Mouse (Mus musculus) lung, postnatal 0 days (tissue): ENCODE results near the gene Nap1l4.

ENCODE experiments used
- CTCF ChIP-seq: IDR thresholded peaks from 2 replicates; pipeline ENCODE4 v1.5.1; 2016; ENCODE audit warnings: antibody characterized with exemption, mild to moderate bottlenecking
- EP300 ChIP-seq: IDR thresholded peaks from 2 replicates; pipeline ENCODE4 v1.6.1; 2016; ENCODE audit warnings: antibody characterized with exemption, mild to moderate bottlenecking, control low read depth

DNA sequence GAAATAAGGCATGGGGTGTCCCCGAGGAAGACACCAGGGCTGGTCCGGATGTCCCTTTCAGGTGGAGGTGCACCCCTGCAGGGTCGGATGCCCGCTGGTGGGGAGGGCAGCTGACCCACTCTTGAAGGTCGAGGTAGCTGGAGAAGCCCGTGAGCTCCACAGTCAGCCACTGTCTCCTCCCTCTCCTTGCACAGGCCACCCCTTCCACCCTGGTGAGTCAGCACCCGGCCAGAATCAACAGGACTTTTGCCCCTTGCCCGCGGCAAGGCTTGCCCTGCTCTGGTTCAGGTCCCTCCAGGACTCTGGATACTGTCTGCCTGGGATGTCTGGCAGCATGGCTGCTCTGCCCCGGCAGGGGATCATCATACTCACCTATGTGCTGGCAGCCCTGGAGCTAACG lies 73.0 kb downstream of the Nap1l4 start:
- no peak for TF ChIP-seq CTCF
- no peak for TF ChIP-seq EP300
